Mouse (Mus musculus) gastrocnemius, postnatal 36 days (tissue): ENCODE results near the gene Atp6v1g1. TPM values are rescaled to one million over a fixed set of nuclear protein-coding genes. Genes with fewer than 3 reads are reported as not detected.

Experiments used
- DNase-seq, 2 experiments: peaks; one replicate each; pipeline ENCODE4 v3.0.0; 2022
- intact Hi-C: fragments of 180-260 bp; cut with DNase I; formaldehyde crosslinking; loops from one replicate; pipeline ENCODE4 v1.15.1; 2025
- total RNA-seq, 2 experiments: library from RNA; stranded (reverse); gene quantifications; 2 replicates each; pipeline ENCODE4 v1.2.3; 2021

Atp6v1g1 gene
- total RNA-seq, 2 experiments from 2014 or later = 209 to 253 TPM

DNA sequence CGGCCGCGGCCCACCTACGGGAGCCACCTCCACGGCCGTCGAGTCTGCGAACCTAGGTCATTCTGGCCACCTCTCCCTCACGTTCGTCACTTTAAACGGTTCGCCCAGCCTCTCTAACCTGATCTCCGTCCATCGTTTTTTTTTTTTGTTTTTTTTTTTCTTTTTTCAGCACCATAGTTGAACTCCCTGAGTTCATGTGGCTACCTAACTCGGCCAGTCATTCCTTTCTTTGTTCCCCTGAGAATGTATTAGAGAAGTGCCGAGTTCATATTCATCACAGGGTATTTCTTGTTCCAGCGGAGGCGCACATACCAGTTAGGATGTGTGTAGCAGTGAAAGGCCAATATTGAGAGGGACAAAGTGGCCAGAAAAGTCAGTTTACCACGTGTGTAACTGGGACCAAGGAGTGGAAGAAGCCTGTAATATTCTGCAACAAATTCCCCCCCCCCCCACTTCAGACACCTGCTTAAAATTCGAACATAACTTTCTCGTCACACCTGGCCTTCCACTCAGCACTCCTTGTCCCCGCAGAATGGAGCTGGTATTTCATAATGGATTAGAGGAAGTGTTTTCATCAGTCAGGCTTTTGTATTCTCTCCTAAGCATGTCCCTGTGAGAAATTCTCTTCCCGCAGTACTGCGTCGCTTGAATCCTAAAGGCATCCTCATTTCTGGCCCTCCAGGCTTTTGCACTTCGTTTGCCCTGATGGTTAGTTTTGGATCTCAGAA is 823 bp downstream of the Atp6v1g1 start:
- DNase-seq = no peak
- intact Hi-C loops = no loop called here

DNA sequence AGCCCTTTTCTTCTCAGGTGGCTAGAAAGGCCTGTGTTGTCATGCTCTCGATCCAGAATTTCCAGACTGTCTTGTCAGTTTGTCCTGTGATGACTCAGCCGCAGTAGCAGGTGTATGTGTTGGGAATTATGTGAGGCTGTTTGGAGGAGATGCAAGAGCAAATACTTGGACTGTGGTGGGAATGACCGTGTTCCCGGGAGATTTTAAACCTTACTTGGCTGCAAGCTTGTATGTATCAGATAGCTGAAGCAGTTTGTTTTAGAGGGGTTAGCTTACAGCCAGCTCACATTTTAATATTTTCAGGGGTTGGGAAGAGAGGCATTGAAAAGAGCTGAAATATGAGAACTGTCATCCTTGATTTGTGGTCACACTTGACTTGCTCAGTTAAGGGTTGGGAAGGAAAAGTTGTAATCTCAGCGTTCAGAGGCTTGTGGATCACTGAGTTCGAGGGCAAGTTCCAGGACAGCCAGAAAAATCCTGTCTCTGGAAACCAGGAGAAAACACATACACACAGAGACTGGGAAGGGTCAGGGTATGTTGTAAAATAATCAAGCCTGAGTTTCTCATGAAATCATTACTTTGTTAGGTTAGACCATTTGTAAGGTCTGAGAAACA is 2.0 kb downstream of the Atp6v1g1 start:
- no peak for DNase-seq
- intact Hi-C loops = no loop called here

DNA sequence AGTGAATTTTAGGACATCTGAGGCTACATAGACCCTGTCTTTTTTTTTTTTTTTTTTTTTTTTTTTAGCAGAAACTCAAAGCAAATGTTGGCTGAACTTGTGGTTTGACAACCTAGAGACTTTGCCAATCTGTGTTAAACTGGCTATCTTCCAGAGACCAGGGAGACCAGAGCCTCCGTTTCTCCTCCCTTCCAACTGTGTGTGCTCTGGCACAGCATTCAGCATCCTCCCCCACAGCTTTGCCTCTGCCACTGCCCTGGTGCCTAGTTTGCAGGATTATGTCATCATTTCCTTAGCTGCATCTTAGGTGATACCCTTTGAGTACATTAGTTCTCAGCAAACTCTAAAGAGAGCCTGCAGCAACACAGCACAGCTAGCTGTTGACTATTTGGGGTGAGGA is 3.2 kb downstream of the Atp6v1g1 start:
- DNase-seq = no peak
- intact Hi-C loops = no loop called here

DNA sequence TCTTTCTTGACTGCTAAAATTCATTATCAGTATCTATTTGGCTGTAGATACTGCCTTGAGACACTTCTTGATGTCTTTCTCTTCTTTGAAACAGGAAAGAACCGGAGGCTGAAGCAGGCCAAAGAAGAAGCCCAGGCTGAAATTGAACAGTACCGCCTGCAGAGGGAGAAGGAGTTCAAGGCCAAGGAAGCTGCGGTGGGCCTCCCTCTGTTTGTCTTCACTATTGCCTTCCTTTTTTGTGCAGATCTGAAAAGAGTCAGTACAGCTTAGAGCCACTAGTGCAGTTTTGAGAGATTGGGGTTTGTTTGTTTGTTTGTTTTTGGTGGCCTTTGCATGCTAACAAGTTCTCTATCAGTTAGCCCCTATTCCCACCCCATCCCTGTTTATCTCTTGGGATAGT is 3.9 kb downstream of the Atp6v1g1 start:
- intact Hi-C loops = no loop called here

DNA sequence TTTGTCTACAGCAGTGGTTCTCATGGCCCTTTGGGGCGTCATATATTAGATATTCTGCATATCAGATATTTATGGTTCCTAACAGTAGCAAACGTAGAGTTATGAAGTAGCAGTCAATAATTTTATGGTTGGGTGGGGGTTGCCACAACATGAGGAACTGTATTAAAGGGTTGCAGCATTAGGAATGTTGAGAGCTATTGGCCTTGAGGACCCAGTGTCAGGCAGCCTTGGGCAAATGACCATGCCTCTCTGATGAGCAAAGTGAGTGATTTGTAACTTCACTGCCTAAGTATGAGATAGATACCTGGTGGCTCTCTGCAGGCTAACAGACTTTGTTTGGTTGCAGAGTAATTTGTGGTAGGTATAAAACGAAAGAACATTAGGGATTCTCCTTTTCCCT is 6.3 kb downstream of the Atp6v1g1 start:
- intact Hi-C loops = no loop called here
- DNase-seq = no peak

More for the DNA sequence above, 3.9 kb downstream of the Atp6v1g1 start:
- no peak for DNase-seq

DNA sequence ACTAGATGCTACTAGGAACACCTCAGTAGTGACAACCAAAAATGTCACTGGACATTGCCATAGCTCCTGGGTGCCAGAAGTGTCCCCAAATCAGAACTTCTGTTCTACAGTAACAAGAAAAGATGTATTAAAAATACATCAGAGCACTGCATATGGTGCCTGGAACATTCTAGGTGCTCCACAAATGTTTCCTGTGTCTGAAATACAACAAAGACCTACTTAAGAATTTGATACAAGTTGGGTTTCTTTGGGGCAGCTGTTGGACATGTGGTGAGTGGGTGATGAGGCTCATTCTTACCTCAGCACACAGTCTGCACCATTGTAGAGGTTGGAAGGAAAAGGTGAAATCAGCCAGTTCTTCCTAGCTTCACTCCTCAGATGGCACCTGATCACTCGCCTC is 8.3 kb downstream of the Atp6v1g1 start:
- intact Hi-C loops = no loop called here

DNA sequence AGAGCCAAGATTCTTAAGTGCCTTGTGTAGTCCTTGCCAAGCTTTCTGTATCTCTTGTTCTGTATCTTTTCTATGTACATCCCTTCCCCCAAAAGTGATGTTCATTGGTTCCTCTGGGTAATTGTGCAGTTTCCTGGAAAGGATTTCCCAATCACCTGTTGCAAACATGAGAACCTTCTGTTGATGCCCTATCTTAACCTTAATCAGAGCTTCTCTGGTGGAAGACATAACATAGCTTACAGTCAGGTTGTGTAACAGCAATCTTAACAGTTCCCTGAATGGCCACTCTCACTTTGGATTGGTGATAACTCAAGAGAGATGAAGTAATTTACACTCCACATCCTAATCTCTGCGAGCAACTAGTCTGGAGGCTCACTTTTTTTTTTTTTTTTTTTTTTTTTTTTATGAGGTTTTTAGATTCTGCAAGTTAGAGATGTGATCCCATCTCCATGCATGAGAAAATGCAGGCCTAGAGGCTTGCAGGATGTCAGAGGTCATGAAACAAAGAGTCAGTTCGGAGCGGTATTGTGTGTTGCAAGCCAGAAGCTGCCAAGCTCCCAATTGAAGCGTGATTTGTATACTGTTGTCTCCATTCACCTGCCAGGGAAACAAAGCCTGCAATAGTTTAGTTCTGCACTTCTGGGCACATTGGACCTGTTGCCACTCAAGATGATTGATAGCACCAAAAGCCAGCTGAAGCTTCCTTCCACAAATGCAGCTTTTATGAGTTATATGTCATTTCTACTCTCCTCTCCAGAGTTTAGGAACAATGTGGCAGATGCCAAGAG is 9.4 kb downstream of the Atp6v1g1 start:
- no peak for DNase-seq
- intact Hi-C loops = no loop called here

More for the DNA sequence above, 8.3 kb downstream of the Atp6v1g1 start:
- no peak for DNase-seq

DNA sequence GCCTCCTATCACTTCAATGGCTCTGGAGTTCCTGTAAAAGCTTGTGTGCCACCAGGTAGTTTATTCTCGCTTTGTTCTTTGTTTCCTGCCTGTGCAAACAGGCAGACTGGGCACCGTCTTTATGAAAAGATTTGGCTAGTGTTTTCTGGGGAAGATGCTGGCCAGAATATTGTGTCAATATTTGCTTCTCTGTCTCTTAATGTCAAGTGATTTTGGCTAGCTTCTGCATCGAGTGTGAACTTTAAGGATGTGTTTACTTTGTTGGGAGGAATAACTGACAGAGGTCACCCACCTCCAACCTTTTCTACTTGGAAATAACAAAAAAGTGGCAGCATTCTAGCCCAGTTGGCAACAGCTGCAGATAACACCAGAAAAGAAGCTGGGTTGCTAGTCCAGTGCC is 10.0 kb downstream of the Atp6v1g1 start:
- intact Hi-C loops = loop anchor here (5.0 kb wide), 2 partner anchors 47 to 137 kb away; no protein-coding TSS in a partner anchor
- no peak for DNase-seq

DNA sequence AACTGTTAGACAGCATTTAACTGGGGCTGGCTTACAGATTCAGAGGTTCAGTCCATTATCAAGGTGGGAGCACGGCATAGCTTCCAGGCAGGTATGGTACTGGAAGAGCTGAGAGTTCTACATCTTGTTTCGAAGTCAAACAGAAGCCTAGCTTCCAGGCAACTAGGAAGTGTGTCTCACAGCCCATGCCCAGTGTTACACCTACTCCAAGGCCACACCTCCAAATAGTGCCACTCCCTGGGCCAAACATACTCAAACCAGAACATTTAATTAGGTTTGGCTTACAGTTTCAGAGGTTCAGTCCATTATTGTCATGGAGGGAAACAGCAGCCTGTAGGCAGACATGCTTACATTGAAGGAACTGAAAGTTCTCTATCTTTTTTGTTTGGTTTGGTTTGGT is 10.5 kb downstream of the Atp6v1g1 start:
- DNase-seq = no peak
- intact Hi-C loops = loop anchor here (5.0 kb wide), 2 partner anchors 48 to 138 kb away; no protein-coding TSS in a partner anchor

DNA sequence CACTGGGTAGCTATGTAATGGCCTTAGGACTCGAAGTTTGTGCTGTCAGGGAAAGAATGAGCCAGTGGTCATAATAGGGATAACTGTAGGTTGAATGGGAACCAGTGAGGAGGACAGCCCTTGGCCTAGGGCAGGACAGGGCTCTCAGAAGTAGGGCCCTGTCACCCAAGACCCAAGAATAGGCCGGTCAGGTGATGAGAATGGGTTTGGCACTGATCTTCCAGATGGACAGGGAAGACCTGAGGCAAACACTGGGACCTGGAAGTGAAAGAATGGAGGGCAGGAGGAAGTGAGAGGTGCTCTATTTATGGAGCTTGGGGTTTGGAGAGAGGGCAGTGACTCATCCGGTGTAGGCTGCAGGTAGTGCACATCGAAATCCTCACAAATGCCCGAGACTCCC is 12.1 kb downstream of the Atp6v1g1 start:
- intact Hi-C loops = loop anchor here (5.0 kb wide), 2 partner anchors 49 to 139 kb away; no protein-coding TSS in a partner anchor

DNA sequence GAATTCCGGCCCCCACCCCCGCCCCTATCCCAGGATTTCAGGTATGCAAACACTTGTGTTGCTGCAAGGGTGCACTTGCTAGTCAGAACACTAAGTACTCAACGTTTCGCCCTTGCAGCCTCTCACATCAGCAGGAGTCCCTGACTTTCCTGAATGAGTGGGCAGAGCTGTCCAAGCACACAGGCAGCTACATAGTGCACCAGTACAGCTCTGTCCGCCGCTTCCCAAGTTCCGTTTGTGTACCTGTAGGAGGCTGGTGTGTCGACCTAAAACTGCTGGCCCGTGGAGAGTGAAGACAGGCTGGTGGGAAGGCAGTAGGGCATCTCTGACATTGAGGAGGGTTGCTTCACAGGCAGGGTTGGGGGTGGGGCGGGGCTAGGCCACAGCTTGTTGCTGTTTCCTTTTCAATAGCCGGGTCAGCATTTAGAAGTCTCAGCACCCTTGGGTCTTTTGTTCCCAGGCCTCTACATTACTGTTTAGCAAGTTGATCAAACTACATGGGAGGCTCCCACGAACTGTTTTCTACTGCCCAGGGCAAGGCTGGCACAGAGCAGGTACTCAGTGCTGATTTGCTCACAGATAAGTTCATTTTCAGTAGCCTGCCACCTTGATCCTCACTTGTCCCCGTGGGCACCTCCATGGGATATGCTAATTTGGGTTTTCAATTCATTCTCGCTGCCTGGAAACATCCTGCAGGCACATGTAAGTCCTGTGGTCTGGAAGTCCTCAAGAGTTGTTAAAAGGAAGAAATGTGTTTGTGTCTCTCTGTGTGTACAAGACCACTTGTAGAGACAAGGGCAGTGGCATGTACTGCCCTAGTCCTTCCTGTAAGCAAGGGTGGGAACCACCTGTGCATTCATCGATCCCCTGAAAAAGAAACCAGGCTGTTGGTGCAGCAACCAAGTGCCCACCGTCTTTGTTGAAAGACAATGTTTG is 12.8 kb downstream of the Atp6v1g1 start:
- intact Hi-C loops = loop anchor here (5.0 kb wide), 2 partner anchors 50 to 140 kb away; no protein-coding TSS in a partner anchor
- no peak for DNase-seq

More for the DNA sequence above, 12.1 kb downstream of the Atp6v1g1 start:
- no peak for DNase-seq

DNA sequence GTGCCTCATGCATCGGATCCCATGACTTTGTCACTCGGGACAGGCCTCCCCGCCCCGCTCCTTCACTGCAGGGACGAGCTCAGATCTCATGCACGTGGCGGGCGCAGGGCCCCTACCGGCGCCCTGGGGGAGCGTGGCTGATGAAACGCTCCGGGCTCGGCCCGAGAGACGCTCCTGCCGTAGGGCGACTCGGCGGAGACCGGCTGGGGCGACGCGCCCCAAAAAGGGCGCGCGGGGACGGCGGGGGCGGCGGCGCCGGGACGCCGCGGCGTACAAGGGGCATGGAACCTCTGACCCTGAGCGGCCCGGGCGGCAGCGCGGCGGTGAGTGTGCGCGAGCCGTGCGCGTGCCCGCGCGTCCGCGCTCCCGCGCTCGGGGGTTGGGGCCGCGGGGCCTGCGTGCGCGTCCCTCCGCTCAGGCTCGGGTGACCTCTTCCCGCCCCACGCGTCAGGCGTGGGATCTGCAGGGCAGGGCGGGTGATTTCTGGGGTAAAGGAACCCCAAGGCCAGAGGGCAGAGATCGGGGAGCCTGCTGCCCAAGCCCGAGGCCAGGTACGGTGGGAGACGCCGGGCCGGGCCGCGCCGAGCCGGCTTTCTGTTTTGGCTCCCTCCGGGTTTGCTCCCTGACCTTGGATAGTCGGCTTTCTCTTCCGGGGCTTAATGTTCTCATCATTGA is 14.0 kb downstream of the Atp6v1g1 start, which contains the start of gene Tmem268:
TSS of gene Tmem268 (plus strand) at position 375 of the 675 bp plus-strand sequence.
- DNase-seq = peak; percentile 66 to 86
- intact Hi-C loops = loop anchor here (5.0 kb wide), 2 partner anchors 51 to 141 kb away; no protein-coding TSS in a partner anchor

DNA sequence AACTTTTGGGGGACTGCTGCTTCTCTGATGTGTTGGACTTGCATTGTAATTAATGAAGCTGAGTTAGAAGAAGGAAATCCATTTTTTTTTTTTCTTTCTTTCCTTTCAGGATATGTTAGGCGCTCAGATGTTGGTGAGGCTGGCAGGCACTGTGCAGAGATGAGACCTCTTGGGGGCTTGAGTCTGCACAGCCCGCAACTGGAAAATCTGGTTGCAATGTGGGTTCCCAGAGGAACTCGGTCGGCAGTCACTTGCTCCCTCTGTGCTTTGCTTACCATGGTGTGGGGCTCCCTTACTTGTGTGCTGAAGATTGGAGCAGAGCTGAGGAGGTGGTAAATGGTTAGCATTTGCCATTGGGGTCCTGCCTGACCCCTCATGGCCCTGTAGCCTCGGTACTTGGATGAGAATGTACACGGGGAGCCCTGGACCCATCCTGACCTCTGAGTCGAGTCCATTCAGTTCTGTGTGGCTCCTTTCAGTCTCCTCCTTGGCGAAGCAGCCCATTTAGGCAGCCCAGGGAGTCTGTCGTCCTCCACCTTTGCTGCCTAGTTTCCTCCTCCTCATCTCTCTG is 14.6 kb downstream of the Atp6v1g1 start:
- intact Hi-C loops = loop anchor here (5.0 kb wide), 2 partner anchors 52 to 142 kb away; no protein-coding TSS in a partner anchor
- no peak for DNase-seq

DNA sequence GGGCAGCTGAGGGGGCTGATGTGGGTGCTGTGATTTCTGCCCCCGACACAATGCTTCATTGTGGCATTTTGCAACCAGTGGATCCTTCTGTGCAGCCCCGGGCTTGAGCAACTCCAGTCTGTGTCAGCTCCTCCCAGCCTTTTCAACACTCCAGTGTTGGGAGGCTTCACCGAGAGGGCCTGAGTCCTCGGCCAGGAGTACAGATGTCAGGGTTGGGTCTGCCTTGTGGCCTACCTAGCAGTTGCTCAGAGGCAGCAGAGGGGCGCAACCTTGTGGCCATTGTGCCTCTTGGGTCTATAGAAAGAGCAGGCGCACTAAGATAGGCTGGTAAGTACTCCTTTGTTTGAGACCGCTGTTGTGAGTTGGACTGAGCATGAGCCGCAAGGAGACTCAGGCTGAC is 15.5 kb downstream of the Atp6v1g1 start:
- no peak for DNase-seq
- intact Hi-C loops = no loop called here

DNA sequence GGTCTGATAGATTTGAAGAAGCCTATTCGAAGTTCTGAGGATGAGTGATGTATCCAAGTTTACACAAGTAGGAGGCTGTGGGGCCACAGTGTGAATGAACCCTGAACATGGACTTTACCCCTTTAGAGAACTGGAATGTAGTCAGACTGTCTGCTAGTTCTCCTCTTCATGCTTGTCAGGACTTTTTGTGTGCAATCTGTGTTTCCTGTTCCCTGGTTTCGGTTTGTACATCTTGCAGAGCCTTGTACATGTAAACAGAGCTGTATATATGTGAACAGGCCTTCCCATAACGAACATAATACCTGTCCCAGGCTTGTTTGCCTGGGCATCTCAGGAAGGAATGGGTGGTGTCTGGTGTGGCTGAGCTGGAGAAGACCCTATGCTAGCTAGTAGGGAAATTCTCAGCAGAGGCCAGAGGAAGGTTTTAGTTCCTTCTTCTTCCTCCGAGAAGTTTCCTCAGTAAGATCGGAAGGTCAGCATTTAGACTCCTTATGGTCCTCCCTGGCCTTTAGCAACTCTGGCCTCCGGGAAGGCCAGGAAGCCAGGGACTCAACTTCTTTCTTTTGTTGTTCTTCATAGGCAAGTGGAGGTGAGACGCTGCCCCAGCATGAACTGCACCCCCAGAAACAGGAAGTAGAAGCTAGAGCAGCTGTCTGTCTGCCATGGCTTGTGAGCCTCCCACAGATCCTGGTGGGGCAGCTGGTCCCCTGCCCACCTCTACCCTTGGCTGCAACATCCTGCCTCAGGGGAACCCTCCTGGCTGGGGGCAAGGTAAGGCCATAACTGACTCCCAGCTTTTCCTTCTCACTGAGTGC is 17.5 kb downstream of the Atp6v1g1 start:
- DNase-seq = no peak
- intact Hi-C loops = no loop called here

DNA sequence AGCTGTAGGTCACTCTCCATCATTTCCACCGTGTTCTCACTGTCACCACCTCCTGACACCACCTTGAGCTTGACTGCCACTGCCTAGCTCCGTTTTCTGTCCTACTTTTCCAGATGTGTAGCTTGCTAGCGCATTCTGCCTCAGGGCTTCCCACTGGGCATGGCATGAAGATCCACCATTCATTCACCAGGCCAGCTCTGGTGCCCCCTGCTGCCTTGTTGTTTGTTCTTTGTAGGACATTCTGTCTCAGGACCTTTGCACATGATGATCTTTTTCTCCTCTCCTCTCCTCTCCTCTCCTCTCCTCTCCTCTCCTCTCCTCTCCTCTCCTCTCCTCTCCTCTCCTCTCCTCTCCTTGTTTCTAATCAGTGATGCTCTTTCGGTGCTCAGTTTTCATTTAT is 18.2 kb downstream of the Atp6v1g1 start:
- no peak for DNase-seq
- intact Hi-C loops = no loop called here

DNA sequence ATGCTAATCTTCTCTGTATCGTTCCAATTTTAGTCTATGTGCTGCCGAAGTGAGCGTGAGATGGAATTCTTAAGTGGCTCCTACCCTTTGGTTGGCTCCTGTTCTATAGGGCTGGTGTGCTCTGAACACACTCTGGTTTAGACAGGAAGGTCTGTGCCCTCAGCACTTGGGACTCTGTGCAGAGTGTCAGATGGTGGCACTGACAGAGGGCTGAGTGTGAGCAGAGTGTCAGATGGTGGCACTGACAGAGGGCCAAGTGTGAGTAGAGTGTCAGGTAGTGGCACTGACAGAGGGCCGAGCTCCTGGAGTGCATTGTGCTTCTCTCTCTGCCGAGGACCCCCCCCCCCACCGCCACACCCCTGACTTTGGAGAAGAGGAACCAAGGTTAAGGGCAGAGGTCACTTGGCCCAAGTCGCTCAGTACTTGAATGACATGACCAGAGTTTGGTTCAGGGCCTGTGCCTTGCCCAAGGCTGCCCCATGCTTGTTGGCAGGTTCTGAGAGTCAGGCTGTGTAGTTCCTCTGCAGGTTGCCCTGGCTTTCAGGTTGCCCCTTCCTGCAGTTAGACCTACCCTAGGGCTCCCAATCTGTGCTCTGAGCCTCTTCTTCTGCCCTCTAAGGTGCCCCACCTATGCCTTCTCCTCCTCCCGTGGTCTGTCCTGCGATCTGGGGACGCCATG is 23.3 kb downstream of the Atp6v1g1 start:
- intact Hi-C loops = no loop called here
- DNase-seq = no peak

DNA sequence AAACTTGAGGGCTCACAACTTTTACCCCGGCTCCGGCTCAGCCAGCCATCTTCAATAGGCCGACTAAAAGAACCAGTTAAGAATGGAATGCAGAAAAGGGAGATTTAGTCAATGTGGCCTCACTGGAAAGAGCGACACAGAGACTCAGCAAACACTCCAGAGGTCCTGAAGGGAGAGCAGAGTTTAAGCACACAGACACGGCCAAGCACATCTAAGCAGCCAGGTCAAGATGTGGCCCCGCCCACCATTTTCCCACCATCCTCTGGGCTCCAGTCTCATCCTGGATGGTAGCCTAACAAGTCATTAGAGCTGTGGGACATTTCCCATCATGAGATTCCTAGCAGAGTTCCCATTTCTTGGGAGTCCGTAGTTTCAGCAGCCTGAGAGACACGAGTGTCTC is 24.8 kb downstream of the Atp6v1g1 start:
- no peak for DNase-seq
- intact Hi-C loops = no loop called here
